Mouse (Mus musculus) MEL (cell line): ENCODE data around the gene Drg2. TPM values are rescaled to one million over a fixed set of nuclear protein-coding genes. Genes with fewer than 3 reads are reported as not detected.
A peak's percentile ranks its signal among the peaks of the same experiment; 100 is the strongest.

Experiments
- DNase-seq: peaks from one replicate; pipeline ENCODE4 v3.0.0; 2011; ENCODE audit warnings: low read depth, low spot score
- H3K27ac ChIP-seq: 2 replicates; pipeline ENCODE4 v1.5.1; 2012; ENCODE audit warnings: low read depth, mild to moderate bottlenecking, control low read depth, low read length, moderate library complexity; ENCODE audit not compliant: control insufficient read depth
- H3K27me3 ChIP-seq, 2 experiments: fragments of 150-350 bp in 1 of 2; sonication (generic) in 1 of 2; 2 replicates each; pipeline ENCODE4 v1.6.1; 2012; ENCODE audit warnings: low read length in 2 of 2, mild to moderate bottlenecking in 2 of 2, improper control_type of control experiment in 1 of 2, moderate library complexity in 1 of 2; ENCODE audit not compliant: insufficient read depth in 2 of 2, control insufficient read depth in 1 of 2
- H3K36me3 ChIP-seq, 2 experiments: 2 replicates each; pipeline ENCODE4 v1.6.1; 2012 to 2014; ENCODE audit warnings: low read length in 2 of 2, improper control_type of control experiment in 1 of 2, inconsistent platforms in 1 of 2, mild to moderate bottlenecking in 1 of 2; ENCODE audit not compliant: insufficient read depth in 2 of 2, control insufficient read depth in 1 of 2
- H3K4me1 ChIP-seq, 2 experiments: fragments of 150-350 bp in 1 of 2; sonication (generic) in 1 of 2; 2 replicates each; pipeline ENCODE4 v1.6.1; 2012; ENCODE audit warnings: low read length in 2 of 2, improper control_type of control experiment in 1 of 2, mild to moderate bottlenecking in 1 of 2; ENCODE audit not compliant: insufficient read depth in 2 of 2, control insufficient read depth in 1 of 2
- H3K4me3 ChIP-seq, 2 experiments: fragments of 150-350 bp in 1 of 2; sonication (generic) in 1 of 2; 2 replicates each; pipeline ENCODE4 v1.5.1; 2012; ENCODE audit warnings: low read depth in 2 of 2, low read length in 2 of 2, mild to moderate bottlenecking in 2 of 2, moderate library complexity in 2 of 2, control low read depth in 1 of 2, improper control_type of control experiment in 1 of 2; ENCODE audit not compliant: control insufficient read depth in 1 of 2, insufficient read depth in 1 of 2
- H3K79me2 ChIP-seq: 2 replicates; pipeline ENCODE4 v1.6.1; 2012; ENCODE audit warnings: mild to moderate bottlenecking, low read length, moderate library complexity; ENCODE audit not compliant: control insufficient read depth, poor library complexity, insufficient read depth
- H3K9ac ChIP-seq: 2 replicates; pipeline ENCODE4 v1.6.1; 2012; ENCODE audit warnings: low read depth, mild to moderate bottlenecking, control low read depth, low read length, moderate library complexity; ENCODE audit not compliant: control insufficient read depth, poor library complexity, severe bottlenecking
- H3K9me3 ChIP-seq: fragments of 150-350 bp; sonication (generic); replicated peaks from 2 replicates; pipeline ENCODE4 v1.6.1; 2012; ENCODE audit warnings: mild to moderate bottlenecking, low read length, improper control_type of control experiment, moderate library complexity; ENCODE audit not compliant: insufficient read depth
- CHD2 ChIP-seq: IDR thresholded peaks from 2 replicates; pipeline ENCODE4 v1.6.1; 2011; ENCODE audit warnings: low read length, improper control_type of control experiment
- E2F4 ChIP-seq: IDR thresholded peaks from 2 replicates; pipeline ENCODE4 v1.6.1; 2011; ENCODE audit warnings: low read depth, low read length, improper control_type of control experiment, borderline replicate concordance
- ELF1 ChIP-seq: IDR thresholded peaks from 2 replicates; pipeline ENCODE4 v1.6.1; 2014; ENCODE audit warnings: low read depth, mild to moderate bottlenecking, inconsistent platforms, low read length, improper control_type of control experiment, moderate library complexity
- GABPA ChIP-seq: IDR thresholded peaks from 2 replicates; pipeline ENCODE4 v1.6.1; 2012; ENCODE audit warnings: low read depth, mild to moderate bottlenecking, inconsistent platforms, low read length, improper control_type of control experiment, moderate library complexity
- GATA1 ChIP-seq: IDR thresholded peaks from 2 replicates; pipeline ENCODE4 v1.6.1; 2011; ENCODE audit warnings: low read depth, low read length, improper control_type of control experiment
- JUND ChIP-seq: IDR thresholded peaks from 2 replicates; pipeline ENCODE4 v1.6.1; 2011; ENCODE audit warnings: low read depth, mild to moderate bottlenecking, improper control_type of control experiment, low read length
- MAFK ChIP-seq: IDR thresholded peaks from 2 replicates; pipeline ENCODE4 v1.6.1; 2011; ENCODE audit warnings: low read depth, mild to moderate bottlenecking, low read length, improper control_type of control experiment, borderline replicate concordance
- MAX ChIP-seq: IDR thresholded peaks from 2 replicates; pipeline ENCODE4 v1.6.1; 2011; ENCODE audit warnings: low read length, improper control_type of control experiment
- MXI1 ChIP-seq: IDR thresholded peaks from 2 replicates; pipeline ENCODE4 v1.6.1; 2011; ENCODE audit warnings: mild to moderate bottlenecking, low read depth, low read length, improper control_type of control experiment
- MYC ChIP-seq: IDR thresholded peaks from 2 replicates; pipeline ENCODE4 v1.6.1; 2011; ENCODE audit warnings: low read depth, mild to moderate bottlenecking, low read length, improper control_type of control experiment, moderate library complexity
- NELFE ChIP-seq: IDR thresholded peaks from 2 replicates; pipeline ENCODE4 v1.6.1; 2011; ENCODE audit warnings: low read depth, low read length, improper control_type of control experiment
- POLR2A ChIP-seq, 2 experiments: IDR thresholded peaks; 2 replicates each; pipeline ENCODE4 v1.6.1; 2011 to 2012; ENCODE audit warnings: low read length in 2 of 2, mild to moderate bottlenecking in 2 of 2, control low read depth in 1 of 2, improper control_type of control experiment in 1 of 2, low read depth in 1 of 2, moderate library complexity in 1 of 2; ENCODE audit not compliant: control insufficient read depth in 1 of 2, insufficient read depth in 1 of 2, poor library complexity in 1 of 2
- POLR2AphosphoS2 ChIP-seq: IDR thresholded peaks from 2 replicates; pipeline ENCODE4 v1.6.1; 2011; ENCODE audit warnings: low read length, improper control_type of control experiment
- RAD21 ChIP-seq: IDR thresholded peaks from 2 replicates; pipeline ENCODE4 v1.6.1; 2011; ENCODE audit warnings: mild to moderate bottlenecking, low read depth, low read length, improper control_type of control experiment
- RCOR1 ChIP-seq: IDR thresholded peaks from 2 replicates; pipeline ENCODE4 v1.6.1; 2012; ENCODE audit warnings: low read depth, mild to moderate bottlenecking, inconsistent platforms, low read length, improper control_type of control experiment
- SIN3A ChIP-seq: IDR thresholded peaks from 2 replicates; pipeline ENCODE4 v1.6.1; 2012; ENCODE audit warnings: low read length, improper control_type of control experiment, inconsistent platforms
- SMC3 ChIP-seq: IDR thresholded peaks from 2 replicates; pipeline ENCODE4 v1.6.1; 2011; ENCODE audit warnings: low read depth, low read length, improper control_type of control experiment
- TBP ChIP-seq: IDR thresholded peaks from 2 replicates; pipeline ENCODE4 v1.8.0; 2011; ENCODE audit warnings: low read depth, low read length, improper control_type of control experiment
- TCF12 ChIP-seq: IDR thresholded peaks from 2 replicates; pipeline ENCODE4 v1.6.1; 2014; ENCODE audit warnings: low read depth, mild to moderate bottlenecking, inconsistent platforms, low read length, improper control_type of control experiment, moderate library complexity
- ZNF384 ChIP-seq: IDR thresholded peaks from 2 replicates; pipeline ENCODE4 v1.6.1; 2012; ENCODE audit warnings: low read depth, mild to moderate bottlenecking, inconsistent platforms, low read length, improper control_type of control experiment
- polyA plus RNA-seq, 2 experiments: library from polyadenylated mRNA; stranded (reverse) in 1 of 2; unstranded in 1 of 2; fragments of >175 nt in 1 of 2; fragments of >200 nt in 1 of 2; gene quantifications; 2 replicates each; pipeline versions ENCODE4 v1.2.1 to v1.2.4; 2012; ENCODE audit warnings: low replicate concordance in 2 of 2, low read depth in 1 of 2; ENCODE audit not compliant: insufficient read length in 2 of 2, insufficient read depth in 1 of 2, missing spikeins in 1 of 2
- total RNA-seq: library from RNA; depleted of rRNA; stranded (reverse); fragments of 300-350 nt; gene quantifications from 2 replicates; pipeline ENCODE4 v1.2.3, GENCODE M21; 2012

The Drg2 gene
- total and polyA plus RNA-seq, 3 experiments: 121 to 214 (median 133) TPM

- Histone ChIP-seq H3K27me3 (no peaks in the 10 kb centered on the region), H3K9ac (no peak overlapping the region), H3K79me2 (no peaks in the 10 kb centered on the region), H3K9me3 (no peaks in the 10 kb centered on the region), H3K27ac (no peak overlapping the region), H3K4me1 (no peaks in the 10 kb centered on the region)
- TF ChIP-seq MYC (no peak), CHD2 (no peak), MXI1 (no peak), E2F4 (no peak), TCF12 (no peak), MAX (no peak), SIN3A (no peak), ZNF384 (no peak)
- TF ChIP-seq, all 39 proteins: peak for 0
- Histone ChIP-seq H3K36me3 (peaks cover 0 to 12% of the 10 kb centered on the region in 2 experiments; a peak in 2 of 4 replicates), H3K4me3 (no peak overlapping the region)
- DNase-seq: no peak
These were observed 26.8 kb upstream of the Drg2 start for GRCm38 (mm10) chr11:60427628-60428027.

- no peak overlapping the region for H3K27ac ChIP-seq
- no peak overlapping the region for H3K9ac ChIP-seq
- no peak overlapping the region for H3K4me3 ChIP-seq
- H3K36me3 ChIP-seq: peaks cover 5 to 35% of the 10 kb centered on the region in 2 experiments
- H3K9me3 ChIP-seq: no peaks in the 10 kb centered on the region
- H3K4me1 ChIP-seq: peaks cover 0 to 7% of the 10 kb centered on the region in 2 experiments; a peak in 2 of 4 replicates
- peak; percentile 53 for DNase-seq
- no peaks in the 10 kb centered on the region for H3K79me2 ChIP-seq
- TF ChIP-seq GABPA (peak; percentile 13; the same call in 1 of the 2 replicates), MXI1 (no peak), TBP (no peak), RCOR1 (no peak), MAFK (peak; percentile 47; the same call in 1 of the 2 replicates), SIN3A (no peak), POLR2A (IDR thresholded peaks at IDR 0.05; ENCODE audit: control insufficient read depth in 1 of 2, insufficient read depth in 1 of 2, low read depth in 1 of 2, low read length in 2 of 2, poor library complexity in 1 of 2) (no peak)
- no peaks in the 10 kb centered on the region for H3K27me3 ChIP-seq
These were observed 20.9 kb upstream of the Drg2 start for GRCm38 (mm10) chr11:60433501-60433900.

DNA sequence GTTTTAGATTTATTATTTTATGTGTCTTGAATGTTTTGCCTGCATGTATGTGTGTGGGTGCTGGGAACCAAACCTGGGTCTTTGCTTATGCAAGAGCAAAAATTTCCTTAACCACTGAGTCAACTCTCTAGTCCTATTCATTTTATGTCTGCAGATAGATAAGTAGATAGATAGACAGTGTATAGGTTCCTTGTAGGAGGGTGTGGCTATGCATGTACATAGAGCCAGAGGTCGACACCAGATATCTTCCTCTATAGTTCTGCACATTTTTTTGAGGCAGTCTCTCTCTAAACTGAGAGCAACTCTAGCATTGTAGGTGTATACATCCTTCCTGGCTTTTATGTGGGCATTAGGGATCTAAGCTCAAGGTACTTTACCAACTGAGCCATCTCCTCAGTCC is 19.3 kb upstream of the Drg2 start:
- no peaks in the 10 kb centered on the region for H3K27me3 ChIP-seq
- peaks cover 5 to 34% of the 10 kb centered on the region in 2 experiments for H3K36me3 ChIP-seq
- TF ChIP-seq E2F4 (no peak), MAFK (no peak), SMC3 (no peak), GATA1 (no peak), NELFE (no peak), ELF1 (no peak), JUND (no peak), RAD21 (no peak), POLR2AphosphoS2 (no peak), ZNF384 (no peak), GABPA (no peak), MAX (no peak)
- H3K9me3 ChIP-seq: no peaks in the 10 kb centered on the region
- no peaks in the 10 kb centered on the region for H3K79me2 ChIP-seq
- H3K4me1 ChIP-seq: peaks cover 0 to 7% of the 10 kb centered on the region in 2 experiments; a peak in 2 of 4 replicates
- no peak overlapping the region for H3K9ac ChIP-seq
- H3K27ac ChIP-seq: no peak overlapping the region
- DNase-seq: peak; percentile 33
- H3K4me3 ChIP-seq: no peak overlapping the region
